1 mouse cellular context compared by ENCODE assay signal in the genomic region with DNA sequence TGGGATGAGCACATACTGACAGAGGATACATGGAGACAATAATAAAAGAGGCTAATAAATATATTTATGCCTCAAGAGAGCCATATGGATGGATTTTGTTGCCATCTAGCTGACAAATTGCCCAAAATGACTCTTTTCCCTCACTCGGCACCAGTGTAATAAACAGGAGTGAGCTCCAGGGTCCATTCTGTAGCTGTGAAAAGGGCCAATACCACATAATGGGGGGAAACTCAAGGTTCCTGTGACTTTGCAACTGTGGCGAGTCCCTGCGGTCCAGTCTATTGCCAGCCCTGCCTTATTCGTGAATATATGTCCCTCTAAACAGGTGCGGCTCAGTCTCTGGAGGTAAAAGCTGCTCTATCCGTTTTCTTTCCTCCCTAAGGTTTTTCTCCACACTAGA.
TF ChIP-seq lines count a peak whose summit lies in the region.

No protein-coding gene starts in this region.

TF ChIP-seq in CH12.LX, 34 proteins besides CTCF, POLR2A, EP300 and RAD21 (continued from another document):
- no peak for TF ChIP-seq MEF2A (IDR thresholded peaks at IDR 0.05; ENCODE audit: borderline replicate concordance, low read depth, low read length)
